Mouse (Mus musculus): ENCODE data around the gene Dvl3.

DNA sequence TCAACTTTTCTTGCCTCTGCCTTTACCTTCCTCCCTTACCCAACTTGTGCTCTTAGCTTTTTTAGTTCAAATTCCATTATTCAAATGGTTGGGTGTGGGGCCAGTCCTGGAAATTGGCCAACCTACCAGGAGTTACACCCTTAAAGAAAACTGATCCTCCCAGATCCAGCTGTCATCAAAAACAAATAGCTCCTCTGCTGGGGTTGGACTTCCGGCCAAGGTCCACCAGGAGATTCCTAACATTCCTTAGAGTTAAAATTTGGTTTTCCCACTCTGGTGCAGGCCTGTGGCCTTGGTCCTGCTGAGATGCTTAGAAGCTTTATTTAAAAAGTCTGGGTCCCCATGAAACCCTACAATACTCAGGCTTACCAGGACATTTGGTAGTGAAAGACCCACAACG, 38.3 kb upstream of the Dvl3 start:
- TF ChIP-seq CTCF (IDR thresholded peaks at IDR 0.05; ENCODE audit: low read depth) (no peak), EP300 (IDR thresholded peaks at IDR 0.05; ENCODE audit: low read depth) (no peak)
